Mouse (Mus musculus): ENCODE measurements around the gene Csad.

GRCm38 (mm10) chr15:102249251-102249691, 44.7 kb upstream of the Csad start:
- TF ChIP-seq CTCF (conservative IDR thresholded peaks at IDR 0.05; ENCODE audit: low read length) (no peak), POU5F1 (IDR thresholded peaks at IDR 0.05; ENCODE audit: borderline replicate concordance, low read length) (no peak)

Data from E14TG2a.4 (cell line).